Mouse (Mus musculus) C2C12 (cell line): ENCODE measurements at regions not wholly inside any gene's neighbourhood (a gene's known extent, or its start where the extent isn't known, plus 50 kb on each side); places are given as distances from the start of the nearest gene placed in this dataset.

Experiments used
- CTCF ChIP-seq: IDR thresholded peaks from one replicate; pipeline ENCODE4 v1.5.1; 2011; ENCODE audit not compliant: control insufficient read depth, insufficient read depth, insufficient read length
- MYOD1 ChIP-seq: IDR thresholded peaks from one replicate; pipeline ENCODE4 v1.6.1; 2011; ENCODE audit warnings: low read depth; ENCODE audit not compliant: control insufficient read depth, insufficient read length
- USF1 ChIP-seq: IDR thresholded peaks from one replicate; pipeline ENCODE4 v1.6.1; 2011; ENCODE audit warnings: low read depth, mild to moderate bottlenecking, control low read depth, moderate library complexity

DNA sequence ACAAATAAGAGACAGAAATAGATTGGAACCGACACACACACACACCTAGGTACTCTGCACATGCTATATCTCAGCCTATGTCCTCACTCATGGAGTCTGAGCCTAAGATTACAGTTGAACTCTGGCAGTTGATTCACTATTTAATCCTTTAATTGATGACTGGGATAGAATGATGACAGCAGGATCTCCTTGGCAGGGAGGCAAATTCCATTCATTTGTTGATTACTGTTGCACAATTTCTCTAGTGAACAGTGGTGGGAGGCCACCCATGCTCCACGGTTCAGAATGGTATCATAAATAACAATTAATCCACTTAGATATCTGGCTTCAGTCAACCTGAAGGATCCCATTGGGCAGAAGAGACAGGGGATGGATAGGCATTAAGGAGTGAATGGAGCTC lies 181.3 kb upstream of the Auts2 start:
- TF ChIP-seq MYOD1 = no peak
- TF ChIP-seq CTCF = no peak
- TF ChIP-seq USF1 = no peak
